Mouse (Mus musculus): Measurements from ENCODE around the gene Eogt. TPM values are rescaled to one million over a fixed set of nuclear protein-coding genes. Genes with fewer than 3 reads are reported as not detected.
A peak's percentile ranks its signal among the peaks of the same experiment; 100 is the strongest.

Eogt gene
- polyA plus RNA-seq, 1 experiment from 2014 or later = 12.2 TPM

DNA sequence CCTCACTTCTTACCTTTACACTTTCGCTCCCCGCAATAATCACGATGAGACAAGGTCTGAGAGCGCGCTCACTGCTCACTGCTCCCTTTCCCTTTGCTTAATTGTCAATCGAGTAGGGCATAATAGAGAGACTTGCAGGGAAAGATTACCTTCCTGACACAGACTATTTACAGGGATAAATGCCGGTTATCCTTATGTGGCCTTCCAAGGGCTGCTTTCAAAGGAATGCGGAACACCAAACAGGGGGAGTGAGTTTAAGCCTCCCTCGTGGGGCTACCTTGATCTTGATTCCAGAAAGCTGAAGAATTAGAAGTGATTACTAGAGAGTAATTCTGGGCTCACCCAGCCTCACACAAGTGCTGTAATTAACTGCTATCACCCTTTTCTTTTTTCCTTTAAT, 69.0 kb downstream of the Eogt start:
- H3K9ac ChIP-seq (replicated peaks; ENCODE audit: low read depth, low read length) = no peak overlapping the region
- no peak overlapping the region for H3K27ac ChIP-seq (ENCODE audit: low read length)
- no peak overlapping the region for H3K4me2 ChIP-seq (ENCODE audit: low read length)
- H3K27me3 ChIP-seq (replicated peaks; ENCODE audit: control insufficient read depth, insufficient read depth, low read length) = no peaks in the 10 kb centered on the region
- H3K9me3 ChIP-seq (ENCODE audit: control insufficient read depth, low read length) = no peaks in the 10 kb centered on the region
- H3K36me3 ChIP-seq (ENCODE audit: control insufficient read depth, insufficient read depth) = no peaks in the 10 kb centered on the region
- H3K4me1 ChIP-seq (replicated peaks; ENCODE audit: control insufficient read depth, insufficient read depth, low read length) = peaks cover 7% of the 10 kb centered on the region; the same call in 1 of the 2 replicates
- no peak overlapping the region for H3K4me3 ChIP-seq (replicated peaks; ENCODE audit: low read length)
- 15% methylated on average over 9 of the region's 9 CpGs for WGBS
- no peak; the same call in 1 of the 2 replicates for ATAC-seq

- Histone ChIP-seq H3K27ac (ENCODE audit: low read length) (no peak within 1 kb of the TSS), H3K9ac (replicated peaks; ENCODE audit: low read depth, low read length) (no peak within 1 kb of the TSS), H3K4me3 (replicated peaks; ENCODE audit: low read length) (peak within 1 kb of the TSS; percentile 36), H3K4me2 (ENCODE audit: low read length) (peak within 1 kb of the TSS; percentile 56), H3K9me3 (ENCODE audit: control insufficient read depth, low read length) (no peaks in the 10 kb centered on the region), H3K36me3 (ENCODE audit: control insufficient read depth, insufficient read depth) (no peaks in the 10 kb centered on the region), H3K4me1 (replicated peaks; ENCODE audit: control insufficient read depth, insufficient read depth, low read length) (peaks cover 11% of the 10 kb centered on the region), H3K27me3 (replicated peaks; ENCODE audit: control insufficient read depth, insufficient read depth, low read length) (peaks cover 17% of the 10 kb centered on the region)
- ATAC-seq = peak; percentile 81
- under 1% methylated on average over 29 of the region's 30 CpGs for WGBS
These were observed 88.8 kb downstream of the Eogt start, which contains the start of gene Fam19a4 for GRCm38 (mm10) chr6:97060074-97060681. Fam19a4 (minus strand) TSS chr6:97060413.

Other genes with a start within 250 kb of the Eogt start
- 0.73 and 0.80 TPM in 2 replicates for gene Fam19a4, start 88.8 kb downstream of the Eogt start, polyA plus RNA-seq (2015; fragmentation: Nextera tagmentation; extraction: Ambion mirVana)
- 35.0 and 43.2 TPM in 2 replicates for gene Tmf1, start 29.9 kb upstream of the Eogt start, polyA plus RNA-seq (2015; fragmentation: Nextera tagmentation; extraction: Ambion mirVana)
- 99.9 and 101 TPM in 2 replicates for gene Uba3, start 56.5 kb upstream of the Eogt start, polyA plus RNA-seq (2015; fragmentation: Nextera tagmentation; extraction: Ambion mirVana)
- gene Arl6ip5, start 61.5 kb upstream of the Eogt start, polyA plus RNA-seq (2015; fragmentation: Nextera tagmentation; extraction: Ambion mirVana) = 116 and 130 TPM in 2 replicates
- gene Lmod3, start 103.6 kb upstream of the Eogt start, polyA plus RNA-seq (2015; fragmentation: Nextera tagmentation; extraction: Ambion mirVana) = not detected in 2 replicates